Mouse (Mus musculus) liver, postnatal 0 days (tissue): Measurements from ENCODE around the gene Efemp2.

Experiments
- CTCF ChIP-seq: sonication (generic); IDR thresholded peaks from 2 replicates; pipeline ENCODE4 v1.5.1; 2016; ENCODE audit warnings: antibody characterized with exemption, low read depth
- EP300 ChIP-seq: IDR thresholded peaks from 2 replicates; pipeline ENCODE4 v1.6.1; 2016; ENCODE audit warnings: antibody characterized with exemption, low read depth, mild to moderate bottlenecking

GRCm38 (mm10) chr19:5495353-5496051, 21.7 kb downstream of the Efemp2 start:
- no peak for TF ChIP-seq CTCF
- TF ChIP-seq EP300 = no peak
